Mouse (Mus musculus): ENCODE results near the gene Gm20388. TPM values are rescaled to one million over a fixed set of nuclear protein-coding genes. Genes with fewer than 3 reads are reported as not detected.

The Gm20388 gene
- polyA plus RNA-seq, 1 experiment = 28.1 TPM

DNA sequence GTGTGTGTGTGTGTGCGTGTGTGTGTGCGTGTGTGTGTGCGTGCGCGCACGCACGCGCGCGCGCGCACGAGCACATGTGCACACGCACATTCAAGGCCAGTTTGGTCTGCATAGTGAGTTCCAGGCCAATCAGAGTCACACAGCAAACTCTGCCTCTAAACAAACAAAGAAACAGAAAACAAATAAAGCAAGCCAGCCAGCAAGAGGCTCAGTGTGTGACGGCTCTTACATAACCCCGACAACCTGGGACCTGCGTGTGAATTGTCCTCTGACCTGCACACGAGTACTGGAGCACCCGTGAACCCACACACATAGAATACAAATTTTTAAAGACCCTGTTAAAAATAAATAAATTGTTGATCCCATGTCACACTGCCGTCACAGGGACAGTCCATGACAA lies 1488.1 kb downstream of the Gm20388 start:
- TF ChIP-seq POLR2A (IDR thresholded peaks at IDR 0.05; ENCODE audit: insufficient read depth, low read length) (no peak), EP300 (IDR thresholded peaks at IDR 0.05; ENCODE audit: insufficient read depth, low read depth, low read length) (no peak)
- Histone ChIP-seq H3K9ac (ENCODE audit: low read depth, poor library complexity, severe bottlenecking) (no peak overlapping the region), H3K36me3 (ENCODE audit: control insufficient read depth, insufficient read depth, low read length, poor library complexity, severe bottlenecking) (no peaks in the 10 kb centered on the region), H3K4me1 (ENCODE audit: control insufficient read depth, insufficient read depth, low read length) (no peaks in the 10 kb centered on the region), H3K4me3 (ENCODE audit: low read depth, low read length) (no peak overlapping the region), H3K27me3 (ENCODE audit: control insufficient read depth, insufficient read depth, low read length, poor library complexity, severe bottlenecking) (no peaks in the 10 kb centered on the region), H3K27ac (ENCODE audit: insufficient read depth, low read length) (no peak overlapping the region), H3K9me3 (replicated peaks; ENCODE audit: control insufficient read depth, insufficient read depth, low read length, poor library complexity, severe bottlenecking) (no peaks in the 10 kb centered on the region)

DNA sequence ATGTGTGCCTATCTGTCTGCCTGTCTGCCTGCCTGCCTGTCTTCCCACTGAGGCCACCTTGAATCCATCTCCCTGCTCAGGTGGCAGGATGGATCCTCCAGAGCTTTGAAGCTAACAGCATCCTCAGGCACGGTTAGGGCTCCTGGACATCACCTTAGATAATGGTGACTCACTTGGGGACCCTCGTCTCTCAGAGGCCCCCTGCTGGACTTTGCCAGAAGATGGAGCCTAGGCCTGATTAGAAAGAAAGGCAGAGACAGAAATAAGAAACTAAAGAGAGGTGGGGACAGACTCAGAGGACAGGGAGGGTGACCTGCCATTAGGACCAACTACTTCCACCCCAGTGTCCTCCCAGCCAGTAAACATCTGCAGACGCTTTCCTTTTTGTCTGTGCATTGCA lies 1488.5 kb downstream of the Gm20388 start:
- Histone ChIP-seq H3K9ac (ENCODE audit: low read depth, poor library complexity, severe bottlenecking) (no peak overlapping the region), H3K4me1 (ENCODE audit: control insufficient read depth, insufficient read depth, low read length) (no peaks in the 10 kb centered on the region), H3K9me3 (replicated peaks; ENCODE audit: control insufficient read depth, insufficient read depth, low read length, poor library complexity, severe bottlenecking) (no peaks in the 10 kb centered on the region), H3K36me3 (ENCODE audit: control insufficient read depth, insufficient read depth, low read length, poor library complexity, severe bottlenecking) (no peaks in the 10 kb centered on the region), H3K27me3 (ENCODE audit: control insufficient read depth, insufficient read depth, low read length, poor library complexity, severe bottlenecking) (no peaks in the 10 kb centered on the region), H3K27ac (ENCODE audit: insufficient read depth, low read length) (no peak overlapping the region), H3K4me3 (ENCODE audit: low read depth, low read length) (no peak overlapping the region)
- no peak for TF ChIP-seq CTCF (IDR thresholded peaks at IDR 0.05; ENCODE audit: low read depth, low read length)
- no peak for TF ChIP-seq POLR2A (IDR thresholded peaks at IDR 0.05; ENCODE audit: insufficient read depth, low read length)
- TF ChIP-seq EP300 (IDR thresholded peaks at IDR 0.05; ENCODE audit: insufficient read depth, low read depth, low read length) = no peak

DNA sequence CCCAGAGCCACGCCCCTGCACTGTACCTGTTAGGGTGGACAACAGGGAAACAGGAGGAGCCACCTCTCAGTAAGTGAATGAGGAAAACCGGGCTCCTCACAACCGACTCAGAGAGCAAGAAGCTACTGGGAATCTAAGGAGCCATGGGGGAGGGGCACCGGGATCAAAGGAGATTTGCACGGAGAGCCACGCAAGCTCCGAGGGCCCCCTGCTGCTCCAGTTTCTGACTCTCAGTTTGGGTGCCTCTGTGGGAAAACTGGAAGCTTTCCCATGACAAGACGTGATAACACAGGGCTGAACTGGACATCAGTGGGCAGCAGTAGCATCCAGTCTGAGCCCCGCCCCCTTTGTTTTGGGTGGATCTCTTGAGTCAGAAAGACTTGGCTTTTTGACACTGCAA lies 1489.9 kb downstream of the Gm20388 start:
- Histone ChIP-seq H3K27ac (ENCODE audit: insufficient read depth, low read length) (no peak overlapping the region), H3K36me3 (ENCODE audit: control insufficient read depth, insufficient read depth, low read length, poor library complexity, severe bottlenecking) (no peaks in the 10 kb centered on the region), H3K9me3 (replicated peaks; ENCODE audit: control insufficient read depth, insufficient read depth, low read length, poor library complexity, severe bottlenecking) (no peaks in the 10 kb centered on the region), H3K4me1 (ENCODE audit: control insufficient read depth, insufficient read depth, low read length) (no peaks in the 10 kb centered on the region), H3K9ac (ENCODE audit: low read depth, poor library complexity, severe bottlenecking) (no peak overlapping the region), H3K4me3 (ENCODE audit: low read depth, low read length) (no peak overlapping the region), H3K27me3 (ENCODE audit: control insufficient read depth, insufficient read depth, low read length, poor library complexity, severe bottlenecking) (no peaks in the 10 kb centered on the region)
- no peak for TF ChIP-seq POLR2A (IDR thresholded peaks at IDR 0.05; ENCODE audit: insufficient read depth, low read length)
- no peak for TF ChIP-seq CTCF (IDR thresholded peaks at IDR 0.05; ENCODE audit: low read depth, low read length)
- TF ChIP-seq EP300 (IDR thresholded peaks at IDR 0.05; ENCODE audit: insufficient read depth, low read depth, low read length) = no peak

DNA sequence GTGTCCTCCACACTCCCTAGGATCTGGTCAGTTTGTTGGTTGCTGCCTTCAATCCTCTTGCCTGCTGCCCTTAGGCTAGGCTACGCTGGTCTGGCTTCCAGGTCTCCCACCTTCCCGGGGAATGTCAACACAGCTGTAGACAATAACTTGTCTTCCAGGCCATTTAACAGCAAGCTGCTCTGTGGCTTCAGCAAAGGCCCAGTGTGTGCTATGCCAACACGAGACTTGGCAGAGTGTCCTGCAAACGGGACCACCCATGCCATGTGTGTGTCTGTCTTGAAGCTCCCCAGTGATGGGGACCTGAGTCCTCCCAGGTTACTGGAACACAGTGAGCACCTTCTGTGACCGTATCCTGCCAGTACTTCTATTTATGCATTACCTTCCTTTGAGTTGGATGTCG lies 1493.2 kb downstream of the Gm20388 start:
- no peaks in the 10 kb centered on the region for H3K4me1 ChIP-seq (ENCODE audit: control insufficient read depth, insufficient read depth, low read length)
- TF ChIP-seq EP300 (IDR thresholded peaks at IDR 0.05; ENCODE audit: insufficient read depth, low read depth, low read length) (no peak), POLR2A (IDR thresholded peaks at IDR 0.05; ENCODE audit: insufficient read depth, low read length) (no peak), CTCF (IDR thresholded peaks at IDR 0.05; ENCODE audit: low read depth, low read length) (no peak)
- H3K9me3 ChIP-seq (replicated peaks; ENCODE audit: control insufficient read depth, insufficient read depth, low read length, poor library complexity, severe bottlenecking) = no peaks in the 10 kb centered on the region
- no peaks in the 10 kb centered on the region for H3K27me3 ChIP-seq (ENCODE audit: control insufficient read depth, insufficient read depth, low read length, poor library complexity, severe bottlenecking)
- no peak overlapping the region for H3K27ac ChIP-seq (ENCODE audit: insufficient read depth, low read length)
- H3K4me3 ChIP-seq (ENCODE audit: low read depth, low read length) = no peak overlapping the region
- no peak overlapping the region for H3K9ac ChIP-seq (ENCODE audit: low read depth, poor library complexity, severe bottlenecking)
- H3K36me3 ChIP-seq (ENCODE audit: control insufficient read depth, insufficient read depth, low read length, poor library complexity, severe bottlenecking) = no peaks in the 10 kb centered on the region

DNA sequence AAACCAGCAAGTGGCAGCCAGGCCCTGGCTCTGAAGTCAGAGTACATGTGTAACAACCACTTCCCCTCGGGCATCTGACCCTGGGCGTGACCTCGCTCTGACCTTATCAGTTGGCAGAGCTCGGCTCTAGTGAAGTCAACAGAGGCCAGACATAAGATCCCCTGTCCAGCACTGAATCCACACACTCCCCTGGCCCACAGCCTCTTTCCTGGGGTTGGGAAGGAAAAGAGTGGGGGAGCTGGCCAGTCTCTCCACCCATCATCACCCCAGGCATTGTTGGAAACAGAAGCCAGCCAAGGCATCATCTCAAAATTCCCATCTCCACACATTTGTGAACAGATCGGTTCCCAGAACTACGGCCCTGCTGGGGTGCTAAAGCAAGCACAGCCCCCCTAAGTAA lies 1507.4 kb downstream of the Gm20388 start:
- no peak overlapping the region for H3K4me3 ChIP-seq (ENCODE audit: low read depth, low read length)
- H3K9ac ChIP-seq (ENCODE audit: low read depth, poor library complexity, severe bottlenecking) = no peak overlapping the region
- H3K27ac ChIP-seq (ENCODE audit: insufficient read depth, low read length) = no peak overlapping the region
- no peaks in the 10 kb centered on the region for H3K27me3 ChIP-seq (ENCODE audit: control insufficient read depth, insufficient read depth, low read length, poor library complexity, severe bottlenecking)
- TF ChIP-seq EP300 (IDR thresholded peaks at IDR 0.05; ENCODE audit: insufficient read depth, low read depth, low read length) = no peak
- TF ChIP-seq POLR2A (IDR thresholded peaks at IDR 0.05; ENCODE audit: insufficient read depth, low read length) = no peak
- no peak for TF ChIP-seq CTCF (IDR thresholded peaks at IDR 0.05; ENCODE audit: low read depth, low read length)
- no peaks in the 10 kb centered on the region for H3K36me3 ChIP-seq (ENCODE audit: control insufficient read depth, insufficient read depth, low read length, poor library complexity, severe bottlenecking)
- no peaks in the 10 kb centered on the region for H3K4me1 ChIP-seq (ENCODE audit: control insufficient read depth, insufficient read depth, low read length)
- no peaks in the 10 kb centered on the region for H3K9me3 ChIP-seq (replicated peaks; ENCODE audit: control insufficient read depth, insufficient read depth, low read length, poor library complexity, severe bottlenecking)

DNA sequence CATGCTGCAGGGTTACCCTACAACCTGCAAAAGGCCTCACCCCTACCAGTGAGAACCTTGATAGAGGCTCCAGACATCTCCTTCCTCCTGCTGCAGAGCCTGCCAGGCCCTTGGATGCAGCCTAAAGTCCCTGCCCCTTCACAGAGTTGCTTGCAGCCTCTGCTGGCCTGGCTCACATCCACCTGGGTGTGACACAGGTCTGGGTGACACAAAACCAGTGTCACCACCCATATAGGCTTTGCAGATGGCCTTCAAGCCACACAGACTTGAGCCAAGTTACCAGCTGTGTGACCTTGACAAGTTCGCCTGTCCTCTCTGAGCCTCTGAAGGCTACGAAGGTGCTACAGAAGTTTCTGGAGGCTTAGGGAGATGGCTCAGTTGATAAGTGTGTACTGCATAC lies 1508.9 kb downstream of the Gm20388 start:
- H3K4me1 ChIP-seq (ENCODE audit: control insufficient read depth, insufficient read depth, low read length) = no peaks in the 10 kb centered on the region
- H3K36me3 ChIP-seq (ENCODE audit: control insufficient read depth, insufficient read depth, low read length, poor library complexity, severe bottlenecking) = no peaks in the 10 kb centered on the region
- H3K27ac ChIP-seq (ENCODE audit: insufficient read depth, low read length) = no peak overlapping the region
- no peak overlapping the region for H3K9ac ChIP-seq (ENCODE audit: low read depth, poor library complexity, severe bottlenecking)
- H3K27me3 ChIP-seq (ENCODE audit: control insufficient read depth, insufficient read depth, low read length, poor library complexity, severe bottlenecking) = no peaks in the 10 kb centered on the region
- no peak overlapping the region for H3K4me3 ChIP-seq (ENCODE audit: low read depth, low read length)
- H3K9me3 ChIP-seq (replicated peaks; ENCODE audit: control insufficient read depth, insufficient read depth, low read length, poor library complexity, severe bottlenecking) = no peaks in the 10 kb centered on the region
- no peak for TF ChIP-seq EP300 (IDR thresholded peaks at IDR 0.05; ENCODE audit: insufficient read depth, low read depth, low read length)
- TF ChIP-seq CTCF (IDR thresholded peaks at IDR 0.05; ENCODE audit: low read depth, low read length) = no peak
- TF ChIP-seq POLR2A (IDR thresholded peaks at IDR 0.05; ENCODE audit: insufficient read depth, low read length) = no peak

All from ES-Bruce4 (cell line).